Mouse (Mus musculus): ENCODE measurements at regions not wholly inside any gene's neighbourhood (a gene's known extent, or its start where the extent isn't known, plus 50 kb on each side); places are given as distances from the start of the nearest gene placed in this dataset.
A peak's percentile ranks its signal among the peaks of the same experiment; 100 is the strongest.
"Not testable (repeated sequence)": the region's sequence is repeated elsewhere in the genome, so short reads cannot be mapped to it uniquely, and the experiment has no call there.

DNA sequence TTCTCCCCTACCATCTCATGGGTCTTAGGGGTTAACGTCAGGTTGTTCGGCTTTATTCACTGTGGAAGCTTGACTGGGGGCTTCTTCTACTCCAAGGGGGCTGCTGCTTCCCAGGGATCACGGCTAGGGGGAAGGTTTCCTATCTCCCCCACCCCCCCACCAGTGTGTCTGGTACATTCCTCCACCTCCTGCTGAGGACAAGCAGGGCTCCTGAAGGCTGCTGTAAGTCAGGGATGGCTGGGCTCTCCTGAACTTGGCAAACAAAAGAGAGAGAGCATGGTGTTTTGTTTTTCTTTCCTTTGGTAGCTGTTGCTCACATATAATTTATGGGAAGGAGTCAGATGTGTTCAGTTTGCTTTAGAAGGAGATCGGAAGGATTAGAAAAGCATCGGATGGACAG, 54.7 kb upstream of the Commd3 start:
- no peak for DNase-seq (ENCODE audit: low spot score in 2 of 2)

DNA sequence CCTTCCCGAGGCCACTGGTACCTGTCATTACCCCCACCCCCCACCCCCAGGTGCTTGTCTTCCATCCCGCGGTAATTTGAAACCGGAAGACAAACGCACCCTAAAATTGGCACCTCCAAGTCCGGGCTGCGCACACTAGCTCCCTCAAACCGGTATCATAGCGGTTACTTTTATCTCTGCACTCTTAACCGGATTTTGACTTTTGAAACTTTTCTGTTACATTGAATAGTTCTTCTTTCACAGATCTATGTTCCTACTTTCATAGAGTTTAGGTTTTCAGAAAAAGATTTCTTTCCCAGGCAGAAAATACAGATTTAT, 62.4 kb upstream of the Commd3 start:
- peak in 1 of 2 experiments; percentile 41 for DNase-seq (ENCODE audit: low spot score in 2 of 2)

DNA sequence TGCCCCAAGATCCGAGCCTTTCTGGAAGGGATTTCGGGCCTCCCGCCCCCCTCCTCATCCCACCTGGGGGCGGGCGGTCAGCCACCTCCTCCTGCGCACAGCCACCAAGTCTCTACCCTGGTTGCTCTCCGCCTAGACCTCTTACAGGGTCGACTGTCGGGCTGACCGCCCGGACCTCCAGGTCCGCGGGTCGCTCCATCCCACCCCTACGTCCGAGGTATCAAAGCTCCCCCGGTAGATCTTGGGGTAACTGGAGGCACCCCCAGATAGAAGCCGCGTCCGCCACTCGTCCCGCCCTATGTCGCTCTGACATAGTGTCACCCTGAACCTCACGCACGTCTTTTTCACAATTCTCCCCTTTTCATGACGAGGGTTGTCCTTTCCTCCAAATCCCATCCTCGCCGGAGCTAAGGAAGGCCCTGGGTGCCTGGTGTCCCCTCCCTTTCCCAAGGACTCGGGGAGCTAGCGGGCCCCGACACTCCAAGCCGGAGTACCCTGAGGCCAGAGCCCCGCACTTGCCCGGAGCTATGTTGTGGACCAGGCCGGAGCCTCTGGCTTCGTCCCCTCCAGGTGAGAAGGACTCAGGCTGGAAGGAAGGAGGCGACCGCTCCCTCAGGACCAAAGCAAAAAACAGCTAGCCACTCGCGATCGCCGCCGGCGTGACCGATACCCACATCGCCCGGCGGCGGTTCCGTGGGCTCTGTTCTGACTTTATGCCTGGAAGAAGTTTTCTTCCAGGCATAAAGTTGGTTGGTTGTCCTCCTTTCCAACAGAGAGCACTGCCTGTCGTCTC, 62.9 kb upstream of the Commd3 start:
- peak in 1 of 2 experiments; percentile 3 for DNase-seq (ENCODE audit: low spot score in 2 of 2)

DNA sequence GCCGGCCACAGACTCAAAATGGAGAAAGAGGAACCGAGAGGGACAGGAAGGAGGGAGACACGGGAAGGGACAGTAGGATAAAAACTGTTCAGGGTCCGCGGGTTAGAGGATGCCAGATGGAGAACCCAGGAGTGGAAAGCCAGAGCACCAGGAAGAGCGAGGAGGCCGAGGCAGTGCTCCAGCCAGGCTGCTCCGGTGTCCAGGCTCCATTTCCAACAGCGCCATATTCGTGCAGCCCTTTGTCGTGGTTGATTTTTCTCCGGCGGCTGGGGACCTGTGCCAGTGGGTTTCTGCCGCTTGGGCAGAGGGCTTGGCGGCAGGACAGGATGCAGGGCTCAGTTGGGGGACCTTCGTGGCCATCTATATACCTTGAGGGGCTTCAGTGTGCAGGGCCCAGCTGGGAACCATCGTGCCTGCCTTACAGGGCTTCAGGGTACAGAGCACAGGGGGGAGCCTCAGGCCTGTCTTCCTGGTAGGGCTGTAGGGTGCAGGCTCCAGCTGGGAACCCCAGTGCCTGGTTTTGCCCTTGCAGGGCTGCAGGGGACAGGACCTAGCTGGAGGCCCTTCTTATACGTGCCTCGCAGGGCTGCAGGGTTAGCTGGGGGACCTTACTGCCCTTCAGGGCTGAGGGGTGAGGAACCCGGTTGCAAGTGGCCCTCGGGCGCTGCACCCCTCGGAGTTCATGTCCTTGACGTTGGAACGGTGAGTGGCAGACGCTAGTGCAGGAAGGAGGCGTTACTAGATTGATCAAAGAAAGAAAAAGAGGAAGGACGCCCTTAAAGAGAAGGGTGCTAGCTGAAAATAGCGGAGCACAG, 63.7 kb upstream of the Commd3 start:
- DNase-seq (ENCODE audit: low spot score in 2 of 2) = peak; percentile 63 to 75

DNA sequence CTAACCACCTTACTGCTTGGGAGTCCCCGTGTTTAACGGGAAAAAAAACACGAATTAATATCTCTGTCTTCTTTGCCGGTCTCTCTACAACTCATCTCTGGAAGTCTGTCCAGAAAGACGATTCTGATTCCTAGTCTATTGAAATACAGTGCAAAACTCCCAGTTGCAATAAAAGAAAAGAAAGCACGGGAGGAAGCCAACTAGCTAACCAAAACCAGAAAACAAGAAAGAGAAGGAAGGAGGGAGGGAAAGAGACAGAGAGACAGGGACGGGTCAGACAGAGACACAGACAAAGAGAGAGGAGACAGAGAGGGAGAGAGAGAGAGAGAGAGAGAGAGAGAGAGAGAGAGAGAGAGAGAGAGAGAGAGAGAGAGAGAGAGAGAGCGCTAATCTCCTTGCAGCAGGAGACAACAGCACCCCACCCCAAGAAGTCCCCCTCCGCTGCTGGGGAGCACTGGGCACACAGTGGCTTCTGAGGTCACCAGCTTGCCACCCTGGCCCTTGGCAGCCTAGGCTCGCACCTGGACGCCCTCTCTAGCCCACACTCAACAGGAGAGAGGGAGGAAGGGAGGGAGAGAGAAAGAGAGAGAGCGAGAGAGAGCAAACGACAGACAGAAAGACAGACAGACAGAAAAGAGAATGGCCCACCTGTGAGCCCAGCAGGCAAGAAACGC, 64.5 kb upstream of the Commd3 start:
- no peak for DNase-seq (ENCODE audit: low spot score in 2 of 2)

DNA sequence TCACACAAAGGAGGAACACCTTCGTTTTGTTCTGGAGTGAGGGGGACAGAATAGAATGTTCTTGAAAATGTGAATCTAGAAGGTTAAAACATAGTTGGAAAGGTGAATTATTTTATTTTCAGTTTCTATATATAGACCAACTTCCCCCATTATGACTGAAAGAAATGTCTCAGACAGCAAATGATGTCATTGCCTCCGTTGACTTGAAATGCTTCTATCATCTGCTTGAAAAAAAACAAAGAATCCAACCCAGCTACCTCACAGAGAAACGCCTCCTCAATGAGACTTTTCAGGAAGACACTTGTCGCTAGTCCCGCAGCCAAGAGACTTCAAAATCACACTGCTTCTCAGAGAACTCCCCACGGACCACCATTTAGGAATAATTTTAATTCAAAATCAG, 65.1 kb upstream of the Commd3 start:
- DNase-seq (ENCODE audit: low spot score in 2 of 2) = peak in 1 of 2 experiments; percentile 29

DNA sequence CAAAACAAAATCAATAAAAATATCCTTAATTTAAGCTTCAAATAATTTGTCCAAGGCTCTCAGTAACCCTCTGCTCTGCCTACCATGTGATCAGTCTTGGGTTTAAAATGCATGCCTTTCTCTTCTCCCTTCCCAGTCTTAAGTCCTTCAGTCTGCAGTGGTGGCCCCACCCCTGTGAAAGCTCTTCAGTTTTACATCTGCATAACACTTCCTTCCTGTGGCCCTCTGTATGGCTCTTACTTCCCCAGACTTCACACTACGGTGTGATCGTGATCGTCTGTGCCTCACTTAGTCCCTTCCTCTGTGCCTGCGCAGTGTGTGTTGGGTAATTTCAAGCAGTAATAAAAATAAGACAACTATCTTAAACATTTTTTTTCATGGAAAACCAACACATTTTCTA, 80.0 kb upstream of the Commd3 start:
- DNase-seq (ENCODE audit: low spot score in 2 of 2) = peak; percentile 66 to 67

DNA sequence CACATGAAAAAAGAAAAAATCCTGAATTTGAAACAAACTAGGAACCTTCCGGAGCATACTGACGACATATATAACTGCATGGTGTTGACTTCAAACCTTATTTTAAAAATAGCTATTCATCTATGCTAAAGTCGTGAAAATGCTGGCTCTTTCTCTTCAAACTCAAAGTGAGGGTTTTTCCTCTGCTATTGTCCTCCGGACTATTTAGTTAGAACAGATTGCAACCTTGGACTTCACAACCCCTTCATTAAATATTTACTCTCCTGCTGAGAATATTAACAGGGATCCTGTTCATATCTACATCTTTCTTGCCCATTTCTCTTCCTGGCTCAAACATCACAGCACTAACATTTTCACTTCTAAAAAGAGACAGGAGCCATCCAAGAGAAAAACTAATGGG, 84.0 kb upstream of the Commd3 start:
- no peak for DNase-seq (ENCODE audit: low spot score in 2 of 2)

DNA sequence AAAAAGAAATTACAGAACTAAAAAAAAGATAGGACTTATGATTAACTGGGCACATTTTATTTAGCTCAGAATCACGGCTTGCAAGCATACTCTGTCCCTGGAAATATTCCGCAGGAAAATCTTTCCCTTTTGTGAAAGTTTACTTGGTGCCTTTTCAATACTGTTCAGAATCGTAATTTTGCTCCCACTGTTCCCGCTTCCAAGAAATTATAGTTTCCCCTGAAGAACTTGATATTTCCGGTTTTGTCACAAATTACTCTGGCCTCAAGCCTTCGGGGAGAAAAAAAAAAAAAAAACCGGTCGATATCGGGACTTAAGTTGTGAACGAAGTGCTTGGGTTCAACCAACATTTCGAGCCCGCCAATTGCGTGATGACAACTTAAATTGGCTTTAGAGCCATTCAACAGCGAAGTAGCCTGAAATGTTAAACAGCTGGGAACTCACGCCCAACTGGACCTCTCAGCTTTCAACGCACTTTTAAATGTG, 84.4 kb upstream of the Commd3 start:
- no peak for DNase-seq (ENCODE audit: low spot score in 2 of 2)

DNA sequence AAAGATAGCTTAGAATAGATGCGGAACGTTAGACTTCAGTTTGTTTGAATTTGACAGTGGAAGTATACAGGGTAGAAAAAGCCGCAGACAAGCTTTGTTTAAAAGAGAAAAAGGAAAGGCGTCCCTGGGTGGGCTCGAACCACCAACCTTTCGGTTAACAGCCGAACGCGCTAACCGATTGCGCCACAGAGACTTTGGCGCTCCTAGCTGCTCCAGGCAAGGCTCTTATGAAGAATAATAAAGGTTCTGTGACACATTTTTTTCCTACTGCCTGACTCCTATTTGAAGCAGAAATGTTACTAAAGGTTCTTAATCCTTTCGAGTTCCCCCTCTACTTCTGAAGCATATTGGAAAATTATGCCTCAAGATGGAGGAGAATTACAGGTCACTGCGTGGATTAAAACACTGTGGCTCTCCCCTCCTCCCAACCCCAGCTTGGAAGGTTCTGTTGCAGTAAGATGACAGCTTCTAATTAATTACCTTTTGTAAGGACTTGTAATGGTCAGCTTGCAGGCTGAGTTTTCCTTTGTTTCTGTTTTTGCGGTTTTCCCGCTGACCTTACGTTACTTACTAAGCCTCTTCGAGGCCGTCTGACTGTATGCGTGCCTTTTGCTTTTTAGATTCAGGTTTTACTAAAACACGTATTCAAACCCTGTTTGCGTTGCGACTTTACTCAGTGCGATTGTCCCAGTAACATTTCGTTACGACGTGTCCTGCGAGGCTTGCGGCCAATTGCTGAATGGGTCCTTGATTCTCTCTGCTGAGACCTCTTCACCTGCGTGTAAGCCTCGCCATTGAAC, 85.1 kb upstream of the Commd3 start:
- DNase-seq (ENCODE audit: low spot score in 2 of 2) = peak; percentile 63 to 78

DNA sequence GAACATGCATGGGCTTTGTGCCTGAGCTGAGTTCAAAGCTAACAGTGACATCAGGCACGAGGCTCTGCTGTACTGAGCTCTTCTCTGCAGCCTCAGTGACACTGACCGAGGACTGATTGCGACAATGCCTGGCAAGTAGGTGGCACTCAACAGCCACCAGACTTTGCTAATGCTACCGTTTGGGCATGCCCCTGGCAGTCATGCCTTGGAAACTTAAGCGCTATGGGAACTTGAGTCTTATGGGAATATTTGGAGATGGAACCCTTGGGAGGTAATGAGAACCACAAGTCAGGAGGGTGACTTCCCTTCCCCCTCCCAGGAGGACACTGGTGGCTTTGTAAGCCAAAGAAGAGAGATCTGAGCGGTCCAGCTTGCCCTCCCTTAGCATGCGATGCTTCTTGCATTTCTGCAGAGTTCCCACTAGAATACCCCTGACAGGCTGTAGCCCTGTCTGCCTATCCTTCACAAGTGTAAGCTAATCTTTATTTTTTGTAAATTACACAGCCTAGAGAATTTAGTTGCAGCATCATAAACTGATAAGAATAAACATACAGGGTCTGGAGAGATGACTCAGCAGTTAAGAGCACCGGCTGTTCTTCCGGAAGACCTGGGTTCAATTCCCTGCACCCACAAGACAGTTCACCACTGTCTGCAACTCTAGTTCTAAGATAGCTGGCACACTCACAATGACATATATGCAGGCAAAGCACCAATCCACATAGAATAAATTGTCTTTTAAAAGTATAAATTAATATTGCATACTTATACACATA, 86.4 kb upstream of the Commd3 start:
- peak; percentile 15 to 16 for DNase-seq (ENCODE audit: low spot score in 2 of 2)

DNA sequence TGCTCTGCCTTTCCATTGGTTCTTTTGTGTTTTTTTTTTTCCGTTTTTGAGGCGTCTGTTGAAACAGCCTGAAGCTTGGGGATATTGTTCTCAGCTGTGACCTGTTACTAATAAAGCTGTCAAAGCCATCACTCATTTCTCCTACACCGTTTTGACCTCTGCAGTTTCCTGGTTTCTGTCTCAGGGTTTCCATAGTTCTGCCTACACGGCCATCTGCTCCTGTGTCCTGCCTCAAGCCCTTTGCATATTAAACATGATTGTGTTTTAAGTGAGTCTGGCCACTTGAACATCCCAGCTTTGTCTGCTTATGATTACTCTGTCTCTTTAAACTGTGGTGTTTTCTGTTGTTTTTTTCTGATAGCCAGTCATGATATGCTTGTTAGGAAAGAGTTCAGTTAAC, 114.1 kb upstream of the Commd3 start:
- DNase-seq (ENCODE audit: low spot score in 2 of 2) = no peak

DNA sequence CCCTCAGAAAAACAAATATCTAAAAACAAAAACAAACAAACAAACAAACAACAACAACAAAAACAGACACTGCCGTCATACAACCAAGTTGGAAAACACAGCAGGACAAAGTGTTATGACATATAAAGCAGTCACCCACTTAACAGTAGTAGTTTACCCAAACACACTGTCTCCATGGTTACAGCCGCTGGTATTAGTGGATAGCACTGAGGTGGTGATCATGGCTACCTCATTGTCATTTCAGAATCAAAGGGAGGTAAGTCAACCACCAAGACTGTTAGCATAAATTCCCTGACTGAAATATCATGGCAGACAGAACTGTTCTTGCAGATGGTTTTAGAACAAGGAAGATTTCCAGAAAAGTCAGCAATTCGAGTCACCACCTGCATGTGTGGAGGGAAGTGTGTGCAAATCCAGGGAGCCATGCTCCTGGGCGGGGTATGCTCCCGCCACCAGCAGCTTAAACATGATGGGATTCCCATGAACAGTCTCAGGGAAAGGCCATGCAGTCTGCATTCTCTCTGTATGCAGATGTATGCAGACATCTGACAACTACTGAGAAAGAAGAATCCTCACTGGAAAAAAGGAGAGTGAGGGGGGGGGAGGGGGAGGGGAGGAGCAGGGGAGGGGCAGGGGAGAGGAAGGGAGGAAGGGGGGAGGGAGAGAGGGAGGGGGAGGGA, 124.1 kb upstream of the Commd3 start:
- no peak for DNase-seq (ENCODE audit: low spot score in 2 of 2)

DNA sequence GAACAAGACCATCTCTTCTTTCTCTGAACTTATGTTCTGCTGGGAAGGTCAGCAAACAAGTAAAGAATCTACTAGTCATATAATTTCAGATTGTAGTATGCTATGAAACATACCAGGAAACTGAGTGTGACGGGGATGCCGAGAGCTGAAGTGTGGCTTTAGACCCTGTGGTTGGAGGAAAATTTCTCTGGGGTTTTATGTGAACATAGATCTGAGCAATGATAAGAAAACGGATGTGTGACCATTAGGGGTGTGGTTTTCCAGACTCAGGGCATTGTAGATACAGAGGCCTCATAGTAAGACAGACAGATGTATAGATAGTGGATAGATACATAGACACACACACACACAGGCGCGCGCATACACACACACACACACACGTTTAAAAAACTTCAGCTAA, 131.8 kb upstream of the Dnajc1 start:
- DNase-seq (ENCODE audit: low spot score in 2 of 2) = no peak

DNA sequence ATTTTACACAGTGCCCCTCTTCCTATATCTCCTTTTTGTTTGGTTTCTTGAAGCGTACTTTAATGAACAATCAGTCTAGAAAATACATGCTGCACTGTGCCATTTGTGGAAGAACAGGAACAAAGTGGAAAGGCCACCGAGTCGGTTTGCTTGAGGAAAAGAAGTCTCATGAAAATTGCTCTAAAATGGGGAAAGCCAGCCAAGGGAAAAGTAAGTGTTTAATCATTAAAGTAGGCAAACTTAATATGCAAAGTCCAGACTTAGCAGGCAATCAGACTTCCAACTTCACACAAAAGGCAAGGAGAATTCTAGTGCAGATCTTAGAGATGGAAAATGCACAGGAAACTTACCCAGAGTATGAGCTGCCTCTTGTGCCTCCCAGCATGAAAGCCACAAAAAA, 131.3 kb upstream of the Dnajc1 start:
- DNase-seq (ENCODE audit: low spot score in 2 of 2) = no peak

DNA sequence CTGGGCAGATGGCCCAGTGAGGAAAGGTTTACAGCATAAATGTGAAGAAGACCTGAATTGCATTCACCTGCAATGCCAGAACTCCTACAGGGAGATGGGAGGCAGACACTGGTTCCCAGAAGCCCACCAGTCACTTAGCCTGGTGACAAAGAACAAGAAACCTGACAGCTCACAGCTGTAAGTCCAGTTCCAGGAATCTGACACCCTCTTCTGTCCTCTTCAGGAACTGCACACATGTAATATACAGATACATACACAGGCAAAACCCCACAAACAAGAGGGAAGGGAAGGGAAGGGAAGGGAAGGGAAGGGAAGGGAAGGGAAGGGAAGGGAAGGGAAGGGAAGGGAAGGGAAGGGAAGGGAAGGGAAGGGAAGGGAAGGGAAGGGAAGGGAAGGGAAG, 120.8 kb upstream of the Dnajc1 start:
- DNase-seq (ENCODE audit: low spot score in 2 of 2) = no peak

DNA sequence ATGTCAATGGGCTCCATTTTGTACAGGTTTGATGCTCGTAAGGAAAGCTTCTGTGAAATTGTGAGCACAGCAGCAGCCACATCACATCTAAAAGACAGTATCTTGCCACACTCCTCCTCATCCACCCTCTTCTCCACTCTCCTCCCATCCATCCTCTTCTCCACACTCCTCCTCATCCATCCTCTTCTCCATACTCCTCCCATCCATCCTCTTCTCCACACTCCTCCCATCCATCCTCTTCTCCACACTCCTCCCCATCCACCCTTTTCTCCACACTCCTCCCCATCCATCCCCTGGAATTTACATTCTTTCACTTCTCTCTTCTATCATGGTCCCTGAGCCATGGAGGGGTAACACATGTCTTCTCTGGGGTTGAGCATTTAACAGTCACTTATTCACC, 116.7 kb upstream of the Dnajc1 start:
- DNase-seq (ENCODE audit: low spot score in 2 of 2) = no peak

DNA sequence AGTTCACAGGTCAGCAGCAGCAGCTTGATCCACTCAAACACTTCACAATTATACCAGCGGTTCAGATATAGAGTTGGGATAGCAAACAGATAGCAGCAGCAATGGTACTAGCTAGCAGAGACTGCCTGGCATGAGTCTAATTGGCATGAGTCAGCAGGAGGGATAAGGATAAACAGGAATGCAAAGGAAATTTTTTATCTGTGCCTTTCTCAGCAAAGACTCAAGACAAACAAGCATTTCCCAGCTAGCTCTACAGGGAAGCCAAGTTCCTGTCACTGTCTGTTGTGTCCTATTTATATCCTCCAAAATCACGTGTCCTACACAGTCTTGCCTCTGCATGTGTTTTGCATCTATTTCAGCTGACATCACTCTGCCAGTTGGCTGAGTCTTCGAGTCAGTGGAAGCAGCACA, 80.7 kb upstream of the Dnajc1 start:
- no peak for DNase-seq (ENCODE audit: low spot score in 2 of 2)

DNA sequence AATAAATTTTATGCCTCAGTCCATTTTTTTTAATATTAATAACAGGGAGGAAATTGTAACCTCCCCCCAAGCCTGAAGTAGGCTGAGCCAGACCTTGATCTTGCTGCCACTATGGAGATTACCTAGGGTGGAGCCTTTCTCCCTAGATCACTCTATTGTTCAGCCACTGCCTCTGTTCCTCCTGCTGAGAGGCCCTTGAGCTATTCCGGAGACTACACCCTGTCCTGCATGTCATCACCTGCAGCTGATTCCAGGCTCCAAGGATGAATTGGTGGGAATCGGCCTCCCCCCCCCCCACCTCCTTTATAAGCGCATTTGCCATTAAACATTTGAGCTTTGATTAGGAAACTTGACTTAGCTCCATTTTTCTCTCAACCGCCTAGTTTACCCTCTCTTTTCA, 68.3 kb upstream of the Dnajc1 start:
- DNase-seq (ENCODE audit: low spot score in 2 of 2) = no peak

DNA sequence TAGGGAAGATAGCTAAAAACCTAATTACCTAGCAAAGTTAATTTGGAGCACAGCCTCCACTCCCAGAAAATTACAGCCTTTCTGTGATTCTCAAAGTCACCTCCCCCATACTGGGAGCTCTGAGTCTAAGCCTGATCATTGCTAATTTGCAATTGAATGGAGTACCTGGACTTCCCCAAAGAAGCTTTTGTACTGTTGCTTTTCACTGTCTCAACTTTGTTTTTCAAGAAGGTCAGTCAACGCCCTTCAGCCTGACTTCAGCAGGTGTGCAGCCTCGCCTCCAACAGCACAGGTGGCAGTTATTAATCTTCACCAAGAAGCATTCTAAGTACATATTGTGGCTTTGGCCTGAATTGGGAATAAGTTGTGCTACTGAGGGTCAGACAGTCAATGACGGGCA, 67.7 kb upstream of the Dnajc1 start:
- not testable (repeated sequence) for DNase-seq (ENCODE audit: low spot score in 2 of 2)

Measured in spleen, postnatal 36 days (tissue).